Mouse (Mus musculus) limb, embryonic 11.5 days (tissue): ENCODE data around the gene Zbtb16. TPM values are rescaled to one million over a fixed set of nuclear protein-coding genes. Genes with fewer than 3 reads are reported as not detected.
A peak's percentile ranks its signal among the peaks of the same experiment; 100 is the strongest.

Experiments used
- ATAC-seq: fragments of 200-750 bp; cut with Nextera tagmentation; 2 replicates; pipeline ENCODE4 v1.8.0; 2017; ENCODE audit warnings: low read depth; ENCODE audit not compliant: insufficient number of reproducible peaks, low FRiP score, low TSS enrichment
- DNase-seq: peaks from one replicate; pipeline ENCODE4 v3.0.0-alpha.2; 2015; ENCODE audit warnings: low spot score
- H3K27ac ChIP-seq: fragments of 300-500 bp; sonication (generic); replicated peaks from 2 replicates; pipeline ENCODE4 v1.5.1; 2014; ENCODE audit warnings: low read depth, mild to moderate bottlenecking, low read length
- H3K27me3 ChIP-seq: fragments of 300-500 bp; sonication (generic); 2 replicates; pipeline ENCODE4 v1.6.1; 2014; ENCODE audit warnings: mild to moderate bottlenecking, low read length, mixed read lengths; ENCODE audit not compliant: control insufficient read depth, insufficient read depth
- H3K36me3 ChIP-seq: fragments of 300-500 bp; sonication (generic); 2 replicates; pipeline ENCODE4 v1.6.1; 2014; ENCODE audit warnings: mild to moderate bottlenecking, low read length, moderate library complexity, mixed read lengths; ENCODE audit not compliant: control insufficient read depth, insufficient read depth
- H3K4me1 ChIP-seq: fragments of 300-500 bp; sonication (generic); 2 replicates; pipeline ENCODE4 v1.6.1; 2014; ENCODE audit warnings: low read length, mixed read lengths; ENCODE audit not compliant: control insufficient read depth, insufficient read depth
- H3K4me2 ChIP-seq: fragments of 300-500 bp; sonication (generic); 2 replicates; pipeline ENCODE4 v1.6.1; 2014; ENCODE audit warnings: low read depth, mild to moderate bottlenecking, moderate library complexity; ENCODE audit not compliant: severe bottlenecking
- H3K4me3 ChIP-seq: fragments of 300-500 bp; sonication (generic); 2 replicates; pipeline ENCODE4 v1.5.1; 2014; ENCODE audit warnings: low read depth, low read length
- H3K9ac ChIP-seq: fragments of 300-500 bp; sonication (generic); 2 replicates; pipeline ENCODE4 v1.6.1; 2014; ENCODE audit warnings: mild to moderate bottlenecking, low read length
- H3K9me3 ChIP-seq: fragments of 300-500 bp; sonication (generic); 2 replicates; pipeline ENCODE4 v1.6.1; 2016; ENCODE audit warnings: low read length; ENCODE audit not compliant: control insufficient read depth
- WGBS: fragments of 180-500 bp; shearing (Covaris S2); extraction: QIAGEN DNeasy Blood & Tissue Kit; methylation state at CpG from one replicate; pipeline ENCODE4 v1.1.7; 2014; 5-methylcytosine and 5-hydroxymethylcytosine counted together
- polyA plus RNA-seq: library from polyadenylated mRNA; unstranded; fragments of >200 nt; fragmentation: Nextera tagmentation; extraction: Ambion mirVana; gene quantifications from 2 replicates; pipeline ENCODE4 v1.2.1, GENCODE M21; 2014

Zbtb16 gene
- polyA plus RNA-seq, 1 experiment from 2014 or later: 5.9 TPM

DNA sequence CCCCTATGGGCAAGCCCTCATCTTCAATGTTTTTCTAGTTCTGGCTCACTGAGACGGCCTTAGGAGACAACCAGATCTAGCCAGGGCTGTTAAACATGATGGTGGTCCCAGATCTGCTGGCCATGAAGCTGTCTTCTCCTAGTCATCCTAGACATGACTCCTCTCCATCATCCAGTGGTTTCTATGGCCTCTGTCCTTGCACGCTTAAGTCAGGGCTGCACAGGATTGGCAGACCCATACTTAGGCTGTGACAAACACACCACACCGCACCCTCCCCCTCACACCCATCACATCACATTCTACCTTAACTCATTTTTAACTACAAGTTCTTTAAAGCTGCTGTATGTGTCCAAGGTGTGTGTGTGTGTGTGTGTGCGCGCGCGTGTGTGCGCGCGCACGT is 2.5 kb downstream of the Zbtb16 start:
- WGBS: 88% methylated on average over 11 of the region's 11 CpGs
- no peak for DNase-seq
- Histone ChIP-seq H3K27me3 (peaks cover 26% of the 10 kb centered on the region), H3K9me3 (no peaks in the 10 kb centered on the region), H3K4me1 (peaks cover 36% of the 10 kb centered on the region), H3K36me3 (no peaks in the 10 kb centered on the region), H3K4me3 (no peak overlapping the region), H3K27ac (no peak overlapping the region), H3K4me2 (no peak overlapping the region), H3K9ac (no peak overlapping the region)
- no peak for ATAC-seq

GRCm38 (mm10) chr9:48832473-48833100 is 3.4 kb downstream of the Zbtb16 start:
- 86% methylated on average over 20 of the region's 20 CpGs for WGBS

GRCm38 (mm10) chr9:48831560-48832460 is 4.2 kb downstream of the Zbtb16 start:
- ATAC-seq (no peak), DNase-seq (no peak)
- H3K4me1 ChIP-seq: peaks cover 24% of the 10 kb centered on the region
- no peak overlapping the region for H3K4me2 ChIP-seq
- H3K9me3 ChIP-seq: no peaks in the 10 kb centered on the region
- H3K4me3 ChIP-seq: no peak overlapping the region
- H3K36me3 ChIP-seq: no peaks in the 10 kb centered on the region
- no peak overlapping the region for H3K9ac ChIP-seq
- peaks cover 22% of the 10 kb centered on the region for H3K27me3 ChIP-seq
- H3K27ac ChIP-seq: no peak overlapping the region
- WGBS: 80% methylated on average over 23 of the region's 23 CpGs

More at GRCm38 (mm10) chr9:48832473-48833100, 3.4 kb downstream of the Zbtb16 start:
- DNase-seq (no peak), ATAC-seq (no peak)
- H3K27me3 ChIP-seq: peaks cover 26% of the 10 kb centered on the region
- H3K4me1 ChIP-seq: peaks cover 30% of the 10 kb centered on the region
- no peak overlapping the region for H3K27ac ChIP-seq
- no peak overlapping the region for H3K4me2 ChIP-seq
- H3K36me3 ChIP-seq: no peaks in the 10 kb centered on the region
- no peaks in the 10 kb centered on the region for H3K9me3 ChIP-seq
- H3K9ac ChIP-seq: no peak overlapping the region
- no peak overlapping the region for H3K4me3 ChIP-seq

- WGBS: 77% methylated on average over 7 of the region's 7 CpGs
- H3K27ac ChIP-seq: no peak overlapping the region
Observed at GRCm38 (mm10) chr9:48828839-48829238, 7.2 kb downstream of the Zbtb16 start.

GRCm38 (mm10) chr9:48826377-48826889 is 9.6 kb downstream of the Zbtb16 start:
- H3K4me3 ChIP-seq: no peak overlapping the region
- H3K36me3 ChIP-seq: no peaks in the 10 kb centered on the region
- DNase-seq: no peak
- no peak overlapping the region for H3K4me2 ChIP-seq
- no peak overlapping the region for H3K9ac ChIP-seq
- no peak overlapping the region for H3K27ac ChIP-seq
- no peaks in the 10 kb centered on the region for H3K9me3 ChIP-seq
- WGBS: 85% methylated on average over 7 of the region's 7 CpGs
- H3K27me3 ChIP-seq: no peaks in the 10 kb centered on the region
- no peak for ATAC-seq
- H3K4me1 ChIP-seq: peaks cover 41% of the 10 kb centered on the region

More at GRCm38 (mm10) chr9:48828839-48829238, 7.2 kb downstream of the Zbtb16 start:
- ATAC-seq (no peak), DNase-seq (no peak)
- Histone ChIP-seq H3K36me3 (no peaks in the 10 kb centered on the region), H3K4me3 (no peak overlapping the region), H3K9me3 (no peaks in the 10 kb centered on the region), H3K4me2 (no peak overlapping the region), H3K9ac (no peak overlapping the region), H3K27me3 (peaks cover 12% of the 10 kb centered on the region), H3K4me1 (peaks cover 18% of the 10 kb centered on the region)

DNA sequence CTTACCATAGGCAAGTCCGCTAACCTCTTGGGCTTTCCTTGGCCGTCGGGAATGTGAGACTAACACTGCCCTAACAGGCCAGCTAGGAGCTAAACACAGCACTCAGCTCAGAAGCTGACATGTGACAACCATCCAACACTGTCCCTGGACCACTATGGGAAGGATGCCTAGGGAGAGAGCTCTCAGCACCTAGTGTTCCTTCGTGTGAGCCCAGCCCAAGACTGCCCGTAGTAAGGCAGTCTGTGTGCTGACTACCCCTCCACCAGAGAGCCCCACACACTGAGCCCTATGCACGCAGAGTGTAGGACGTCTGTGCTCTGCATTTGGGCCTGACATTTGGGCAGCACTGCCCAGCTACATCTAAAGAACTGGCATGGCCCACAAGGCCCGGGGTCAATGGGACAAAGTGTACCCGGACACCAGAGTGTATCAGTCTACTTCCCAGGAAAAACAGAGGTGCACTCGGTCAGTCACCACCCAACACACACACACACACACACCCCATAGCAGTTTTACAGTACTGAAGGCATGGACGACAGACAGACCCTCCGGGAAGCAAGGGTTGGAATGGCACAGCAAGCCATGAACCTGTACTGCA is 11.4 kb downstream of the Zbtb16 start:
- no peaks in the 10 kb centered on the region for H3K36me3 ChIP-seq
- peaks cover 57% of the 10 kb centered on the region for H3K4me1 ChIP-seq
- H3K4me3 ChIP-seq: no peak overlapping the region
- H3K9me3 ChIP-seq: no peaks in the 10 kb centered on the region
- H3K4me2 ChIP-seq: no peak overlapping the region
- WGBS: 63% methylated on average over 12 of the region's 12 CpGs
- no peak overlapping the region for H3K9ac ChIP-seq
- no peaks in the 10 kb centered on the region for H3K27me3 ChIP-seq
- no peak for ATAC-seq
- DNase-seq: no peak
- 0 out of 2 replicates have a peak overlapping the region, but pooled peaks have one; percentile 8 for H3K27ac ChIP-seq

DNA sequence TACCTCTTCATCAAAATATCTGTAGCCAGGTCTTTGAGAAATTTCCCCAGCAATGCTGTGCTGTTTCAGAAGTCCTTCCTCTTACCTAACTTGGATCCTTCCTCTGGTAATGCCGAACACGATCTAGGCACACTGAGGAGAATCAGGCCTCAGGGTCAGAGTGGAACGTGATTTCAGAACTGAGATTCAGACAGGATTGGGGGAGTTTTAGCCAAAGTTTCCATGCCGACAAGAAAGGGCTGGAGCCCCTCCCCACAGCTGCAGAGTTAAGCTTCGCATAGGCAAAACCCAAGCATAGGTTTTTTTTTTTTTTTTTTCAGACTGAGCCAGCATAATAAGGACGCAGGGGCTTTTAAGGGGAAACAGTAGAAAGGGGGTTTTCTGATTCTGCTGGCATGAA is 12.2 kb downstream of the Zbtb16 start:
- 11% methylated on average over 6 of the region's 6 CpGs for WGBS
- peak overlapping the region; percentile 25; the same call in 1 of the 2 replicates for H3K4me2 ChIP-seq
- ATAC-seq (no peak), DNase-seq (peak; percentile 42)
- no peaks in the 10 kb centered on the region for H3K27me3 ChIP-seq
- no peaks in the 10 kb centered on the region for H3K9me3 ChIP-seq
- no peak overlapping the region for H3K9ac ChIP-seq
- H3K27ac ChIP-seq: peak overlapping the region; percentile 57
- H3K36me3 ChIP-seq: no peaks in the 10 kb centered on the region
- no peak overlapping the region for H3K4me3 ChIP-seq
- peaks cover 63% of the 10 kb centered on the region for H3K4me1 ChIP-seq

GRCm38 (mm10) chr9:48823319-48823705 is 12.7 kb downstream of the Zbtb16 start:
- H3K9ac ChIP-seq: no peak overlapping the region
- no peaks in the 10 kb centered on the region for H3K27me3 ChIP-seq
- H3K4me2 ChIP-seq: peak overlapping the region; percentile 25; the same call in 1 of the 2 replicates
- H3K9me3 ChIP-seq: no peaks in the 10 kb centered on the region
- peaks cover 59% of the 10 kb centered on the region for H3K4me1 ChIP-seq
- no peak overlapping the region for H3K4me3 ChIP-seq
- peak; percentile 31; the same call in 1 of the 2 replicates for ATAC-seq
- no peaks in the 10 kb centered on the region for H3K36me3 ChIP-seq
- H3K27ac ChIP-seq: peak overlapping the region; percentile 57
- 10% methylated on average over 7 of the region's 7 CpGs for WGBS
- DNase-seq: no peak
